Mouse (Mus musculus): ENCODE data around the gene Cdh18. TPM values are rescaled to one million over a fixed set of nuclear protein-coding genes. Genes with fewer than 3 reads are reported as not detected.

Cdh18 gene
- total and polyA plus RNA-seq, 2 experiments: 0.18 to 0.28 TPM

GRCm38 (mm10) chr15:23506480-23506879 is 957.7 kb downstream of the Cdh18 start:
- no peak overlapping the region for H3K9ac ChIP-seq (ENCODE audit: low read depth, low read length)
- H3K79me2 ChIP-seq (ENCODE audit: control insufficient read depth, insufficient read depth, low read length): no peaks in the 10 kb centered on the region
- WGBS: 62% methylated on average over 4 of the region's 4 CpGs
- TF ChIP-seq POLR2A (IDR thresholded peaks at IDR 0.05; ENCODE audit: extremely low read depth, insufficient read depth, low read length): no peak
- TF ChIP-seq CTCF (IDR thresholded peaks at IDR 0.05; ENCODE audit: low read depth, low read length): no peak
- DNase-seq (ENCODE audit: extremely low read depth, low read depth, low spot score): no peak
- H3K27me3 ChIP-seq (ENCODE audit: control insufficient read depth, insufficient read depth, low read length): no peaks in the 10 kb centered on the region
- H3K27ac ChIP-seq (replicated peaks; ENCODE audit: insufficient read depth, low read depth, low read length): no peak overlapping the region
- H3K36me3 ChIP-seq (ENCODE audit: control insufficient read depth, insufficient read depth, low read length): no peaks in the 10 kb centered on the region
- no peak overlapping the region for H3K4me3 ChIP-seq (ENCODE audit: insufficient read depth, low read depth, low read length)
- no peaks in the 10 kb centered on the region for H3K4me1 ChIP-seq (ENCODE audit: control insufficient read depth, insufficient read depth, low read length)

GRCm38 (mm10) chr15:23509694-23510093 is 960.9 kb downstream of the Cdh18 start:
- DNase-seq (ENCODE audit: extremely low read depth, low read depth, low spot score): no peak
- H3K79me2 ChIP-seq (ENCODE audit: control insufficient read depth, insufficient read depth, low read length): no peaks in the 10 kb centered on the region
- TF ChIP-seq CTCF (IDR thresholded peaks at IDR 0.05; ENCODE audit: low read depth, low read length): no peak
- TF ChIP-seq POLR2A (IDR thresholded peaks at IDR 0.05; ENCODE audit: extremely low read depth, insufficient read depth, low read length): no peak
- no peaks in the 10 kb centered on the region for H3K27me3 ChIP-seq (ENCODE audit: control insufficient read depth, insufficient read depth, low read length)
- no peaks in the 10 kb centered on the region for H3K36me3 ChIP-seq (ENCODE audit: control insufficient read depth, insufficient read depth, low read length)
- no peaks in the 10 kb centered on the region for H3K4me1 ChIP-seq (ENCODE audit: control insufficient read depth, insufficient read depth, low read length)
- H3K9ac ChIP-seq (ENCODE audit: low read depth, low read length): no peak overlapping the region
- no peak overlapping the region for H3K4me3 ChIP-seq (ENCODE audit: insufficient read depth, low read depth, low read length)
- 38% methylated on average over 2 of the region's 2 CpGs for WGBS
- no peak overlapping the region for H3K27ac ChIP-seq (replicated peaks; ENCODE audit: insufficient read depth, low read depth, low read length)

GRCm38 (mm10) chr15:23515786-23516185 is 967.0 kb downstream of the Cdh18 start:
- no peak for DNase-seq (ENCODE audit: extremely low read depth, low read depth, low spot score)
- Histone ChIP-seq H3K36me3 (ENCODE audit: control insufficient read depth, insufficient read depth, low read length) (no peaks in the 10 kb centered on the region), H3K27me3 (ENCODE audit: control insufficient read depth, insufficient read depth, low read length) (no peaks in the 10 kb centered on the region), H3K9ac (ENCODE audit: low read depth, low read length) (no peak overlapping the region), H3K79me2 (ENCODE audit: control insufficient read depth, insufficient read depth, low read length) (no peaks in the 10 kb centered on the region), H3K27ac (replicated peaks; ENCODE audit: insufficient read depth, low read depth, low read length) (no peak overlapping the region), H3K4me1 (ENCODE audit: control insufficient read depth, insufficient read depth, low read length) (no peaks in the 10 kb centered on the region), H3K4me3 (ENCODE audit: insufficient read depth, low read depth, low read length) (no peak overlapping the region)
- no peak for TF ChIP-seq CTCF (IDR thresholded peaks at IDR 0.05; ENCODE audit: low read depth, low read length)
- no peak for TF ChIP-seq POLR2A (IDR thresholded peaks at IDR 0.05; ENCODE audit: extremely low read depth, insufficient read depth, low read length)
- 88% methylated on average over 3 of the region's 3 CpGs for WGBS

GRCm38 (mm10) chr15:23518079-23518478 is 969.3 kb downstream of the Cdh18 start:
- DNase-seq (ENCODE audit: extremely low read depth, low read depth, low spot score): no peak
- H3K36me3 ChIP-seq (ENCODE audit: control insufficient read depth, insufficient read depth, low read length): no peaks in the 10 kb centered on the region
- no peaks in the 10 kb centered on the region for H3K79me2 ChIP-seq (ENCODE audit: control insufficient read depth, insufficient read depth, low read length)
- H3K9ac ChIP-seq (ENCODE audit: low read depth, low read length): no peak overlapping the region
- no peak overlapping the region for H3K4me3 ChIP-seq (ENCODE audit: insufficient read depth, low read depth, low read length)
- WGBS: 63% methylated on average over 2 of the region's 2 CpGs
- no peak for TF ChIP-seq CTCF (IDR thresholded peaks at IDR 0.05; ENCODE audit: low read depth, low read length)
- H3K4me1 ChIP-seq (ENCODE audit: control insufficient read depth, insufficient read depth, low read length): no peaks in the 10 kb centered on the region
- no peak overlapping the region for H3K27ac ChIP-seq (replicated peaks; ENCODE audit: insufficient read depth, low read depth, low read length)
- no peaks in the 10 kb centered on the region for H3K27me3 ChIP-seq (ENCODE audit: control insufficient read depth, insufficient read depth, low read length)

Data from liver, adult 2 months (tissue).